Mouse (Mus musculus): Measurements from ENCODE around the gene Cept1. TPM values are rescaled to one million over a fixed set of nuclear protein-coding genes. Genes with fewer than 3 reads are reported as not detected.
A peak's percentile ranks its signal among the peaks of the same experiment; 100 is the strongest.
"Not testable (repeated sequence)": the region's sequence is repeated elsewhere in the genome, so short reads cannot be mapped to it uniquely, and the experiment has no call there.

Cept1 gene
- polyA plus RNA-seq (2016; fragmentation: Nextera tagmentation; extraction: Ambion mirVana), result 37.2 and 40.5 TPM in 2 replicates

GRCm38 (mm10) chr3:106547171-106547923 is at the start of gene Cept1, which contains the start of gene Dram2:
Gene Cept1 (minus strand): TSS chr3:106547802.
Gene Dram2 (plus strand): TSS chr3:106547798.
- peak; percentile 91 for DNase-seq (ENCODE audit: extremely low spot score, low spot score)
- Histone ChIP-seq H3K27me3 (ENCODE audit: poor library complexity, severe bottlenecking) (no peaks in the 10 kb centered on the region), H3K4me3 (peak within 1 kb of the TSS; percentile 82), H3K9me3 (no peaks in the 10 kb centered on the region), H3K27ac (peak within 1 kb of the TSS; percentile 95), H3K36me3 (replicated peaks) (no peaks in the 10 kb centered on the region), H3K4me1 (peaks cover 28% of the 10 kb centered on the region)
- under 1% methylated on average over 63 of the region's 63 CpGs for WGBS

GRCm38 (mm10) chr3:106593631-106594030 is 46.0 kb upstream of the Cept1 start:
- not testable (repeated sequence) for H3K36me3 ChIP-seq (replicated peaks); H3K4me3 ChIP-seq; H3K27me3 ChIP-seq (ENCODE audit: poor library complexity, severe bottlenecking); H3K27ac ChIP-seq; DNase-seq (ENCODE audit: extremely low spot score, low spot score); H3K9me3 ChIP-seq; H3K4me1 ChIP-seq
- 83% methylated on average over 4 of the region's 4 CpGs for WGBS

GRCm38 (mm10) chr3:106579296-106579695 is 31.7 kb upstream of the Cept1 start:
- Histone ChIP-seq H3K4me1 (no peaks in the 10 kb centered on the region), H3K27me3 (ENCODE audit: poor library complexity, severe bottlenecking) (no peaks in the 10 kb centered on the region), H3K36me3 (replicated peaks) (peaks cover 3% of the 10 kb centered on the region; the same call in 1 of the 2 replicates), H3K27ac (no peak overlapping the region), H3K4me3 (no peak overlapping the region), H3K9me3 (no peaks in the 10 kb centered on the region)
- no peak for DNase-seq (ENCODE audit: extremely low spot score, low spot score)
- 91% methylated on average over 2 of the region's 2 CpGs for WGBS

- no peak overlapping the region for H3K4me3 ChIP-seq
- H3K27ac ChIP-seq, result no peak overlapping the region
- H3K4me1 ChIP-seq, result no peaks in the 10 kb centered on the region
- DNase-seq (ENCODE audit: extremely low spot score, low spot score), result no peak
- no peaks in the 10 kb centered on the region for H3K27me3 ChIP-seq (ENCODE audit: poor library complexity, severe bottlenecking)
- WGBS, result 87% methylated on average over 3 of the region's 3 CpGs
- no peaks in the 10 kb centered on the region for H3K9me3 ChIP-seq
- peaks cover 5% of the 10 kb centered on the region; the same call in 1 of the 2 replicates for H3K36me3 ChIP-seq (replicated peaks)
These were observed 25.6 kb upstream of the Cept1 start for GRCm38 (mm10) chr3:106573191-106573590.

GRCm38 (mm10) chr3:106565876-106566275 is 18.3 kb upstream of the Cept1 start:
- DNase-seq (ENCODE audit: extremely low spot score, low spot score), result no peak
- H3K4me3 ChIP-seq, result no peak overlapping the region
- no peak overlapping the region for H3K27ac ChIP-seq
- H3K27me3 ChIP-seq (ENCODE audit: poor library complexity, severe bottlenecking), result no peaks in the 10 kb centered on the region
- H3K4me1 ChIP-seq, result no peaks in the 10 kb centered on the region
- 0 out of 2 replicates have a peak, but pooled peaks cover 2% of the 10 kb centered on the region for H3K36me3 ChIP-seq (replicated peaks)
- WGBS, result 91% methylated on average over 3 of the region's 3 CpGs
- H3K9me3 ChIP-seq, result no peaks in the 10 kb centered on the region

- no peak overlapping the region for H3K27ac ChIP-seq
- no peak overlapping the region for H3K4me3 ChIP-seq
- no peaks in the 10 kb centered on the region for H3K9me3 ChIP-seq
- no peaks in the 10 kb centered on the region for H3K27me3 ChIP-seq (ENCODE audit: poor library complexity, severe bottlenecking)
- peaks cover 23% of the 10 kb centered on the region for H3K36me3 ChIP-seq (replicated peaks)
- DNase-seq (ENCODE audit: extremely low spot score, low spot score), result no peak
- no peaks in the 10 kb centered on the region for H3K4me1 ChIP-seq
These were observed 10.7 kb upstream of the Cept1 start for GRCm38 (mm10) chr3:106558271-106558670.

- H3K9me3 ChIP-seq, result no peaks in the 10 kb centered on the region
- H3K27ac ChIP-seq, result no peak overlapping the region
- H3K4me3 ChIP-seq, result no peak overlapping the region
- no peaks in the 10 kb centered on the region for H3K27me3 ChIP-seq (ENCODE audit: poor library complexity, severe bottlenecking)
- WGBS, result 82% methylated on average over 3 of the region's 3 CpGs
- DNase-seq (ENCODE audit: extremely low spot score, low spot score), result no peak
- H3K4me1 ChIP-seq, result no peaks in the 10 kb centered on the region
- peaks cover 23% of the 10 kb centered on the region for H3K36me3 ChIP-seq (replicated peaks)
These were observed 8.2 kb upstream of the Cept1 start for GRCm38 (mm10) chr3:106555743-106556250.

GRCm38 (mm10) chr3:106553411-106553810 is 5.8 kb upstream of the Cept1 start:
- Histone ChIP-seq H3K27me3 (ENCODE audit: poor library complexity, severe bottlenecking) (no peaks in the 10 kb centered on the region), H3K4me3 (no peak overlapping the region), H3K36me3 (replicated peaks) (peaks cover 21% of the 10 kb centered on the region), H3K9me3 (no peaks in the 10 kb centered on the region), H3K4me1 (peaks cover 8% of the 10 kb centered on the region), H3K27ac (no peak overlapping the region)
- 92% methylated on average over 5 of the region's 5 CpGs for WGBS
- no peak for DNase-seq (ENCODE audit: extremely low spot score, low spot score)

GRCm38 (mm10) chr3:106548971-106549370 is 1.4 kb upstream of the Cept1 start:
- no peak for DNase-seq (ENCODE audit: extremely low spot score, low spot score)
- H3K9me3 ChIP-seq, result no peaks in the 10 kb centered on the region
- no peaks in the 10 kb centered on the region for H3K27me3 ChIP-seq (ENCODE audit: poor library complexity, severe bottlenecking)
- H3K36me3 ChIP-seq (replicated peaks), result no peaks in the 10 kb centered on the region; the same call in 1 of the 2 replicates
- H3K27ac ChIP-seq, result no peak overlapping the region
- WGBS, result 64% methylated on average over 3 of the region's 3 CpGs
- H3K4me3 ChIP-seq, result peak overlapping the region; percentile 82
- peaks cover 28% of the 10 kb centered on the region for H3K4me1 ChIP-seq

GRCm38 (mm10) chr3:106547924-106548539 is 430 bp upstream of the Cept1 start:
- Histone ChIP-seq H3K9me3 (no peaks in the 10 kb centered on the region), H3K4me1 (peaks cover 28% of the 10 kb centered on the region), H3K36me3 (replicated peaks) (no peaks in the 10 kb centered on the region), H3K27ac (peak overlapping the region; percentile 95), H3K27me3 (ENCODE audit: poor library complexity, severe bottlenecking) (no peaks in the 10 kb centered on the region), H3K4me3 (peak overlapping the region; percentile 82)
- under 1% methylated on average over 27 of the region's 27 CpGs for WGBS
- DNase-seq (ENCODE audit: extremely low spot score, low spot score), result no peak

GRCm38 (mm10) chr3:106544721-106545316 is 2.8 kb downstream of the Cept1 start:
- Histone ChIP-seq H3K4me1 (peaks cover 28% of the 10 kb centered on the region), H3K4me3 (no peak overlapping the region), H3K36me3 (replicated peaks) (no peaks in the 10 kb centered on the region), H3K27ac (no peak overlapping the region), H3K27me3 (ENCODE audit: poor library complexity, severe bottlenecking) (no peaks in the 10 kb centered on the region), H3K9me3 (no peaks in the 10 kb centered on the region)
- WGBS, result 94% methylated on average over 8 of the region's 8 CpGs
- no peak for DNase-seq (ENCODE audit: extremely low spot score, low spot score)

GRCm38 (mm10) chr3:106533277-106533676 is 14.3 kb downstream of the Cept1 start:
- DNase-seq (ENCODE audit: extremely low spot score, low spot score), result no peak
- WGBS, result 93% methylated on average over 2 of the region's 2 CpGs
- no peak overlapping the region for H3K4me3 ChIP-seq
- H3K27me3 ChIP-seq (ENCODE audit: poor library complexity, severe bottlenecking), result no peaks in the 10 kb centered on the region
- H3K9me3 ChIP-seq, result no peaks in the 10 kb centered on the region
- H3K27ac ChIP-seq, result no peak overlapping the region
- peaks cover 20% of the 10 kb centered on the region for H3K36me3 ChIP-seq (replicated peaks)
- H3K4me1 ChIP-seq, result no peaks in the 10 kb centered on the region

GRCm38 (mm10) chr3:106528032-106528431 is 19.6 kb downstream of the Cept1 start:
- H3K9me3 ChIP-seq, result no peaks in the 10 kb centered on the region
- H3K36me3 ChIP-seq (replicated peaks), result peaks cover 6% of the 10 kb centered on the region; the same call in 1 of the 2 replicates
- DNase-seq (ENCODE audit: extremely low spot score, low spot score), result no peak
- H3K27ac ChIP-seq, result no peak overlapping the region
- H3K27me3 ChIP-seq (ENCODE audit: poor library complexity, severe bottlenecking), result no peaks in the 10 kb centered on the region
- H3K4me3 ChIP-seq, result no peak overlapping the region
- 89% methylated on average over 2 of the region's 2 CpGs for WGBS
- no peaks in the 10 kb centered on the region for H3K4me1 ChIP-seq
